Mouse (Mus musculus) spleen, adult 18-20 months (tissue): Measurements from ENCODE around the gene Atf6.

Experiments used
- DNase-seq, 2 experiments: peaks; one replicate each; pipeline ENCODE4 v3.0.0; 2022; ENCODE audit warnings: mixed read lengths in 2 of 2

The Atf6 gene

DNA sequence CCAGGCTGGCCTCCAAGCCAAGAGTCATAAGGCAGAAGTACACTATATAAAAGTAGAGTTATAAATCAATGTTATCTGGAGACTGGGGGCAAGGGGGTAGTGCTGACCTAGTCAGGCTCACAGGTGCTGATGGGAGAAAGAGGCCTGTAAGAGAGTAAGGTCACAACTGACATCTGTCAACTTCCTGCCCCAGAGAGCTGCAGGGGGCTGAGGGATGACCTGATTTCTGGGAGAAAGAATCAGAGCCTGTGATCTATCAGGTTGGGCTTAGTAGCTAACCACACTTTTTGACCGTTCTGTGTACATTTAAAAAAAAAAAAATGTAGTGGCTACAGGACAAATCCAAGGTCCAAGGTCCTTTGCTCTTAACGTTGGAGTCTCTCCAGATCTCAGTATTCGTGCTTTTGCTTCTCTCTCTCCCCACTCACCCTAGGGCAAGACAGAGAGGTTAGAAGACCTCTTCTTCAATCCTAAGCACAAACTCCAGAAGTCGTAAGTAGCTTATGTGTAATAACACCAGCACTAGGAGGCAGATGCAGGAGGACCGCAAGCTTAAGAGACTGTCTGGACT lies 15.4 kb upstream of the Atf6 start:
- DNase-seq: no peak

DNA sequence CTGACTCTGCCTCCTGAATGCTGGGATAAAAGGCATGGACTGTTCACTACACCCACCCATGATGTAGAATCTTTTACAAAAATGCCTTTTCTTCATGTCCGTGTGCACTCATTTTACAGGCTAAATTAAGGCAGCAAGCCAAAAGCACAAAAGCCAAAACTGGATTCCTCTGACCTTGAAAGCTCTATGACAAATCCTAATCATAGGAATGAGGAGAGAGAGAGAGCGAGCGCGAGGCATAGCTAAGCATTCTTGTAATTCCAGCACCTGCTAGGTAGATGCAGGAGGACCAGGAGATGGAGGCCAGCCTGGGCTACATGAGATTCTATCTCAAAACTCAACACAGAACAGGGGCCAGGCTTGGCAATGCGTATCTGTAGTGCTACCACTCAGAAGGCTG lies 9.3 kb upstream of the Atf6 start:
- DNase-seq: no peak

DNA sequence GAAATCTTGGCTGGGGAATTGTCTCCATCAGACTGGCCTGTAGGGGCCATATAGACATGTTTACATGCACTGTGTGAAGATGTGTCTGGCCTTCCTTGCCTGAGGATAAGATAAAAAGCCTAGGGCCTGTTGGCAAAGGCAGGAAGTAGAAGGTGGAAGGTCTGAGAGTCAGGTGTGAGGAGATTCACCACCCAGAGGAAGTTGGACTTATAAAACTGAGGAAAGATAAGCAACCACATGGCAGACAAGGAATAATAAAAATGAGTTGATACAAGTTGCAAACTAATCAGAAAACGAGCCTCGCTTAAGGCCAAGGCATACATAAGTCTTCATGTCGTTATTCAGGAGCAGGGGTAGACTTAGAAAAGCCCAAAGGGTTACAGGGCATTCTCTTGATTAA lies 8.1 kb upstream of the Atf6 start:
- no peak for DNase-seq

DNA sequence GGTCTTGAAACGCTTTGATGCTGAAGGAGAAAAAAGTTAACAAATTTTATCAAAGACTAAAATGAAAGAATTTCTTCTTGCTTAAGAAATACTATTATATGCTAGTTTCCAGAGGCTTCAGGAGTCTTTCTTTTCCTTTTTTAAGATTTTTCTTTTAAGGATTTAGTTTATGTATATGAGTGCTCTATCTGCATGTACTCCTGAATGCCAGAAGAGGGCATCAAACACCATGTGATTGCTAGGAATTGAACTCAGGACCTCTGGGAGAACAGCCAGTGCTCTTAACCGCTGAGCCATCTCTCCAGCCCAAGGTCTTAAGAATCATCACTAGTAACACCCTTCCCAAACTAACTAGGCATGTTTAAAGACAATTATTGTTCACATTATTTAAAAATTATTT lies 4.4 kb upstream of the Atf6 start:
- no peak for DNase-seq

DNA sequence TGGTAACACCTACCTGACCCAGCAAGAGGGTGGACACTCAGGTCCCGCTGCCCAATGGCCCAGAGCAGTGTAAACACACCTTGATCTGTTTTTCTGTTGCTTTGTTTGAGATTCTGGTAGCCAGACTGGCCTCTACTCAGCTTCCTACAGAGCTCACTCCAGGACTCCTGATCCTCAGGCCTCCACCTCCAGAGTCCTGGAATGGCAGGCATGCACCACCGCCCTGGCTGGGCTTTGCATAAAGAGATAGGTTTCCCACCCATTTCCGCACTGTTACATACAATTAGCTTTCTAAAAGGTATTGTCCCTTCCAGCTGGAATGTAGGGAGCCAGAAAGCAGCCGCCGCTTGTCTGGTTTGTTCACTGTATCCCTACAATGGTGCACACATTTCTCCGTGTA lies 3.8 kb upstream of the Atf6 start:
- DNase-seq: no peak

DNA sequence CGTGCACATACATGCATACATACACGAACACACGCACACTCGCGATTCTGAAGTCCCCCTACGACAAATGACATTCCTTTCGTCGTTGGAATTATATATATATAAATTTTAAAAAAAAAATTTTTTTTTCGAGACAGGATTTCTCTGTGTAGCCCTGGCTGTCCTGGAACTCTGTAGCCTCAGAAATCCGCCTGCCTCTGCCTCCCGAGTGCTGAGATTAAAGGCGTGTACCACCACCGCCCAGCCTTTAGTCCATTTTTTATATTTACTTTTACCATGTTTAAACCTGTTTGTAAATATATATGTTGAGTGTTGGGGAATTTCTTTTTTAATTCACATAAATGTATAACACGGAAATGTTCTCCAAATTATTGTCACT lies 1.3 kb upstream of the Atf6 start:
- no peak for DNase-seq

DNA sequence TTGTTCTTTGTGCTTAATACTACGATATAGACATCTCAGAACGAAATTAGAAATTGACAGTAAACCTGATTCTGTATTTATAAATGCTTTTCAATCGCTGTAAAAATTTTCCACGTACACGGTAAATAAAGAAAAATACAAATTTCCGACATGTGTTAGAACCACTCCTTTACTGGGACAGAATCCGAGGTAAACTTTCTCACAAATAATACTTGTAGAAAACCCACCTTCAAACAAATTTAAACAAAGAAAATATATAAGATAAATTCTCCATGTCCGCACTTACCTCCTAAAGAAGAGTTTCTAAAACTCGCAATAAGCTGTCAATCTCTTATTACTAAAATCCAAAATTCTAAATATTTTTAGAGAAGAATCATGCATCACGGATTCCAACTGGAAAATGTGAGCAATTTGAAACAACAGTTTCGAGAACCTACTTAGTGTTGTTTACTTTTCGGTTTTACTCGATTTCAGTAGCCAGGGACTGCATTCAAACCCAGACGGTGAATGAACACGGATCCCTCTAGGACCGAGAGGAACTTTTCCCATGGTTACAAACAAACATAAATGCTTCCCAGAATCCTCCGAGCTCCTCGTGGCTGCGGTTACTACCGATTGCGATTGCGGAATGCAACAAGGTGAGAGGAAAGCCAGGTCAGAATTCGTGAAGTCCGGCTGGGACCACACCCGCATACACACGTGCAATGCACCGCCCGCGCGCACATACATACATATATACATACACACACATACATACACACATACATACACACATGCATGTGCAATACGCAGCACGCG lies 735 bp upstream of the Atf6 start:
- DNase-seq: peak in 1 of 2 experiments; percentile 34

DNA sequence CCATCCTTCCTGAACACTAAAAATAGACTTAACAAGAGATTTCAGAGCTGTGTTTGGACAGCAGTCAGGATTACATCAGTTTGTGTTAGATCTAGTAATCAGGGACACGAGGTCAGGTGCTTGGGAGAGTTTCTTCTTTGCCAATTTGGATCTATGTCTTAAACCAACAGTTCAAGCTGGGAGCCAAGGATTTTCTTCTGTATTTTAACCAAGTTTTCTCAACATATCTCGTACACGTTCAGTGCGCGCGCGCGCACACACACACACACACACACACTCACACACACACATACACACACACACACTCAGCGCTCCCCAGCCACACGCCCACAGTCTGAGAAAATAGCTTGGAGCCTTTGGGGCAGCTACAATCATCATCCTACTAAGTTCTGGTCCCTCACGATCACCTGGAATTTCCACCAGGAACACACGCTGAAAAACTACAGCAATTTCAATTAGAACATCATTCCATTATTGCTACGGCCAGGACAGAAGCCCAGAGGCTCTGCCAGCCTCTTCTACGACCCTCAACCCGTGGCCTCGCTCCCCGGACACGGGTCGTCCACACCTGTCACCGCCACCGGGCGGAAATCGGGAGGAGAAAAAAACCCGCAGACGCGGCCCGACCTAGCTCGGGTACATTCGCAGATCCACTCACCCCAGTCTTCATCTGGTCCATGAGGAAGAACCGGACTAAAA lies 430 bp downstream of the Atf6 start:
- no peak for DNase-seq

DNA sequence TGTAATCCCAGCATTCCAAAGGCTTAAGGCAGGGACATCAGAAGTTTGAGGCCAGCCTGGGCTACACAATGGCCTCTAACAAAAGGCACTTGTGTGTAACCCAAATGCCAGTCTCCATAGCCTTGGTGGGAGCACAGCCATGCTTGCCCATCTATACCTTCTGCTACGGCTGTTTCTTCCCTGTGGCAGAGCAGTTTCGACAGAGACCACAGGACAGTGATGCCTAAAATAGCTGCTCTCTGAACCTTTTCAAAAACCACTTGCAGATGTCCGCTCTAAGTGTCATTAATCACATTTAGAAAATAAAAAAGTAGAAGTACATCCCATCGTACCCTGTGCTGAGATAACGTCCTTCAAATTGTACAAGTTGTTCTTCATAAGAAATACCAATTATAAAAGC lies 2.2 kb downstream of the Atf6 start:
- no peak for DNase-seq

DNA sequence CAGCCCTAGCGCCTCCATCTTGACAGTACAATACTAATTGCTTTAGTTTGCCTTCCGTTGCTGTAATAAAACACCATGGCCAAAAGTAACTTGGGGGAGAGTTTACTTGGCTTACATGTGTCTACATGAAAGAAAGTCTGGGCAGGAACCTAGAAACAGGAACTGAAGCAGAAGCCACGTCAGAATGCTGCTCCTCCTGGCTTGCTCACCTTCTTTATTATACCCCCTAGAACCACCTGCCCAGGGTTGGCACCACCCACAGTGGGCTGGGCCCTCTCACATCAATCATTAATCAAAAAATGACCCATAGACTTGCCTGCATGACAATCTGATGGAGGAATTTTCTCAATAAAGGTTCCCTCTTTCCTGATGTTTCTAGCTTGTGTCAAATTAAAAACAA lies 2.8 kb downstream of the Atf6 start:
- no peak for DNase-seq

DNA sequence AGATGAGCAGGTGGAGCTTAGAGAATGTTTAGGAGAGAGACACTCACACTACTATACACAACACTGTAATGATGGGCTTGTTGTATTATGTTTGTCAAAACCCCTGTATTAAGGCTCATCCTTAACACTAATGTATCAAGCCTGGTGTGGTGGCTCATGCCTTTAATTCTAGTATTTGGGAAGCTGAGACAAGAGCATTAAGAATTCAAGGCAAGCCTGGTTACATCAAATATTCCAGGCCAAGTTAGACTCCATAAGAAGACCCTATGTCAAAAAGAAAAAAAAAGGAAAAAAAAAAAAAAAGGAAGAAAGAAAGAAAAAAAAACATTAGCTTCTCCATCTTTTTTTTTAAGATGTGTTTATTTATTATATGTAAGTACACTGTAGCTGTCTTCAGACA lies 3.3 kb downstream of the Atf6 start:
- no peak for DNase-seq

DNA sequence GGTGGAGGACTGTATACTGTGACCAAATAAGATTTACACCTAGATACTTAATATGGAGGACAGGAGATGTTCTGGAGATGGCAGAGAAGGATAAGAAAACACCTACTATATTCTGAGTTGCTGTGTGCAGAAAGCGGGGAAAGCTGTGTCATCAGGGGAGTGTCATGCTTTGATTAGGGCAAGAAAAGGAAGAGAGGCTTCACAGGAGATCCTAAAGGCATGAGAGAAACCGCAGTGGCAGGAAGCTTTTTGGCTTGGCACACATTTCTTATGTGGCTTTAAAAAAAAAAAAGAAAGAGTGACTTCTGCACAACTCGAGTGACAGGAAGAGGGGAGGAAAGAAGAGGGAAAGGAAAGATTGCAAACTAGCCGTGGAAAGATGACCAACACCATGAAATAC lies 4.5 kb downstream of the Atf6 start:
- DNase-seq: no peak

DNA sequence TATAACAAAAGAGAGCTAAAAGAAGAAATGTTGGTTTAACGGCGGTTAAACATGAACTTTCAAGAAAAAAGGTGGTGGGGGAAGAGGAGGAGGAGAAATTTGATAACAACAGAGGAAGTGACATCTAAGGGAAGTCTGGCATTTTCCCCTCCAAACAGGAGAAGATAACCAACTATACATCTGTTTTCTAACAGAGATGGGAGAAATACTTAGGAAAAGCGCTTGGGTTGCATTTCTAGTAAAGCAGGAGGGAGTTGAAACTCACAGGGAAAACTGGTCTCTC lies 5.2 kb downstream of the Atf6 start:
- no peak for DNase-seq

DNA sequence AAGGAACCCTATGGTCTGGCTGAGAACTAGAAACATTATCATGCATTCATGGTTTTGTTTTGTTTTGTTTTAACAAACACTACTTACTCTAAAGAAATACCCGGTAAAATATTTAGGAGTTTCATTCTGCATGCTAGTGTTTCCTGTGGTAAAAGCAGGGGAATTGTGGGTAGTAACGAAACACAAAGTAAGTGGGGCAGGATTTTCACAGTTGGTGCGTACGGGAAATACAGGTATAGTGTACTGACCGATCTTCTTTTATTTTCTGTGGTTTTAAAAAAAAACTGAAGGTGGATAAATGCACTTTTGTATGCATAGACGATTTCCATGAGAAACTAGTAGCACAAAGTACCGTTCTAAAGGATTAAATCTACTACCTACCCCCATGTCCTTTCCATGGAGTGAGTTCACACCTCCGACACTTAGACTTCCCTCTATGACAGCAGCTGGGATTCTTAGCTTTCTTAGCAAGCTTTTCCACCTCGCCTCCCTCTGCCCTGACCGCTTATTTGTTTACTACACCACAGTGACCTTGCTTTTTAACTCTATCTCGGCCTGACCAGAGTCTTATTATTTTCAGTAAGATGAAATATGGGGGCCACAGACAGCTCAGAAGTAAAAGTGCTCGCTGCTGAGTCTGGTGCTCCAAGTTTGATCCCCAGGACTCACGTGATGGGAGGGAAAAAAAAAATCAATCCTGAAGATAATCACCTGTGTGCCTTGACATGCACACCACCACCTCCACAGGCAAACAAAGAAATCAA lies 5.7 kb downstream of the Atf6 start:
- no peak for DNase-seq

DNA sequence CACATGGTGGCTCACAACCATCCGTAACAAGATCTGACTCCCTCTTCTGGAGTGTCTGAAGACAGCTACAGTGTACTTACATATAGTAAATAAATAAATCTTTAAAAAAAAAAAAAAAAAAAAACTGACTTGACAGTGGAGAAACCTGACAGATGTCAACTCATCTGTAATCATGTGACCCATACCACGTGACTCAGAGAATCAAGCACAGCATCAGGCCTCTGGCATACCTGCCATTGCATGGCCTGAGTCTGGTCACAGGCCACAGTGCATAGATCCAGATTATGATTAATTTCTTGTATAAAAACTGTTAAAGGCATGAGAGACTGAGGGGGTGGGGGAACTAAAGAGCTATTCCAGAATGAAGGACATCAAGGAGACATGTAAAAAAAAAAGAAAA lies 8.7 kb downstream of the Atf6 start:
- DNase-seq: no peak

DNA sequence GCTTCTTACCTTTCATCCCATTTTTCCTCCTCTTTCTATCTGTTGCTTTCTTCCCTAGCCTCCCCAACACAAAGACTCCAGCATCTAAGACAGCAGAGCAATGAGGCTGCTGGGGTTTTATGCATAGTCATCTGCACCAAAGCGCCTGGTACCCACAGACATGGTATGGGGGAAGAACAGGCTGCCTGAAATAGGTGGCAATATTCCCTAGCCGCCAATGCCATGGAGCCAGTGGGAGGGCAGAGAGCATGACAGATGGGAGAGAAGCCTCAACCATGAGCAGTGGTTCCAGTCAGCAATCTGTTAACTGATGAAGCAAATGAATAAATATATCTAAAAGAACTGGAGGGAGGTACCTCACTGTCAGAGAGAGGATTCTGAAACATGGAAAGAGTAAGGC lies 10.2 kb downstream of the Atf6 start:
- no peak for DNase-seq

DNA sequence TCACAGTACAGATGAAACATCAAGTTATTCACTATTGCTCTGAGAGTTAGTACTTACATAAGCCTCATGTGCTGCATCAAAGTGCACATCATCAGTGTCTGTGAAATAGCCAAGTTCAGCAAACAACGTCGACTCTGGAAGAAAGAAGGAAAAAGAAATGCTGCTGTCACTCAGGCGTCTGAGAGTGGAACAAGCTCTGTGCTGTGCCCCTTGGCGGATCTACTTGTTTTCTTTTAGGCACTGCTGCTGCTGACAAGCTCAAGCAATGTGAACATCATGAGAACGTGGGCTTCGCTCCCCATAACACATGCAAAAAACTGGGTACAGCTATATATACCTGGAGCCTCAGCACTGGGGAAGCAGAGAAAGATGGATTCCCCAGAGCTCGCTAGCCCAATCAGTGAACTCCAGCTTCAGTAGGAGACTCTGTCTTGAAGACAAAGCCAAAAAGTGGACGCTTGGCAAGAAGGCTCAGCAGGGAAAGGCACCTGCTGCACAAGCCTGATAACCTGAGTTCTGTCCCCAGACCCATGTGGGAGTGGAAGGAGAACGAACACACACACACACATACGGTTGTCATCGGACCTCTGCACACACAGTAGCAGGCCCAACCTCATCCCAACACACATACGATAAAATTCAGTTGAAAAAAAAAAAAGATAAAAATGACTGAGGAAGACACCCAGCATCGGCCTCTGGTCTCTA lies 12.4 kb downstream of the Atf6 start:
- no peak for DNase-seq

DNA sequence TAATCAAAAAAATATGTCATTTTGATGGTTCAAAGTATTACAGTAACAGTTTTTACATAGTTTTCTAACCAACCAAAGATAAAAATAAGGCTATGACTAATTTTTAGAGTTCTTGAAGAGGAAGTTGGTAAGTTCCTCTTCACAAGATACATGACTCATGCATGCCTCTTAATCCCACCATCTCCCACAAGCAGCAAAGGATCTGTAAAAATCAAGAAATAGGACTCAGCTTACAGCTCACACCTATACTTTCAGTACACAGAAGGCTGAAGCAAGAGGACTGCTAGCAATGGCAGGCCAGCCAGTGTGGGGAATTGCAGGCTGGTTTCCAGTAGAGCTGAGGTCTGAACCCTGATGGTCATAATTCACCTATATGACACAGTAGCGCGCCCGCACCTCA lies 14.0 kb downstream of the Atf6 start:
- DNase-seq: peak in 1 of 2 experiments; percentile 29

DNA sequence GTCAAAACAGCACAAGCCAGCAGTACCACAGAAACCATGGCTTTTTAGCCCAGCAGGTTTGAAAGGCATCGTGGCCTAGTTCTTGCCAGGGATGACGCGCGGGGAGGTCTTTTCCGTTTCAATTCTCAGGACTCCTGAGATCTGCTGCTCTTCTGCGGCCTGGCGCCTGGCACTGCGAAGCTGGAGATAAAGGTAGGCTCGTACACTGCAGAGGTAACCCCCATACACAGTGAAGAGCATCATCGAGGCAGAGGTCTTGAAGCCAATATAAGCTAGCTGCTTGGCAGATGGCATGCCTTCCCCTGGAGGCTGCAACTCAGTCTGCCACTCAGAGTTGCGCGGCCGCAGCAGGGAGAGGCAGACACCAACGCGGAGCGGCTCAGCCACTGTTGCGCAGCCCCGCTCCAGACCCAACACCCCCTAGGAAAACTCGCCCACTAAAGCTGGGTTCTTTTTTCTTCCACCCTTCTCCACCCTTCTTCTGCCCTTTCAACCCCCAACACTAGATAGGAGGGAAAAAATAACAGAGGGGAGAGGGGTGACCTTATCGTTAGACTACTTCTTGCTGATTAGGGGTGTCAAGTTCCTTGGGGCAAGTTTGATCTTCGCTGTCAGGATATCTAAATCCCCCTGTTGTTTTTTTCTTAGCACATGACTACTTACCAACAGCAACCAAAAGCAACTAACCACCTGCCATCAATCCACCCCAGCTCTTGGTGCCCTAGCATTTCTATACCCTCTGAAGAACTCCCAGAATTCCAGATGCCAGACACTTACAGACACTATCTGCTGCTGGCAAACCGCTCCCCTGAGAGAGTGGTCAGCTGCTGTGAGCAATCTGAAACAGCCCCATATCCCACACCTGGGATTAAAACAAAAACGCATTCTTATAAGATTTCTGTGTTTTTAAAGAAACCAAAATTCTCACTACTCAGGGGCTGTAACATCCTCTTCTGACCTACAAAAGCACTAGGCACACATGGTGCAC lies 16.6 kb downstream of the Atf6 start:
- DNase-seq: no peak

DNA sequence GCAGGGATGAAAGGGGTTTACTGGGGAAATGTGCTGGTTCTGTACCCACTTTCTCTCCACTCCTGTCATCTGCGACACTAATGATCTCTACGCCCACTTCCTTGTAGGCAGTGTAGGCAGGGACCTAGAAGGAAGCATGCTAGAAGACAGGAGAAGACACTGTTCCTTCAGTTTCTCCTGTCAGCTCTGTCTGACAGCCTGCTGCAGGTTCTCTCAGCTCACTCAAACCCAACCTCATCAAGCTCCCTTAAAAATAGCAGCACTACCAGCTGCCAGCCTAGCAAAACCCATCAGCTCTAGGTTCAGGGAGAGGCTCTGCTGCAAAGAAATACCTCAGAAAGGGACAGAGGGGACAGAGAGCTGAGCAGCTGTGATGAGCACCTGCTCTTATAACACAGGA lies 17.6 kb downstream of the Atf6 start:
- DNase-seq: no peak

DNA sequence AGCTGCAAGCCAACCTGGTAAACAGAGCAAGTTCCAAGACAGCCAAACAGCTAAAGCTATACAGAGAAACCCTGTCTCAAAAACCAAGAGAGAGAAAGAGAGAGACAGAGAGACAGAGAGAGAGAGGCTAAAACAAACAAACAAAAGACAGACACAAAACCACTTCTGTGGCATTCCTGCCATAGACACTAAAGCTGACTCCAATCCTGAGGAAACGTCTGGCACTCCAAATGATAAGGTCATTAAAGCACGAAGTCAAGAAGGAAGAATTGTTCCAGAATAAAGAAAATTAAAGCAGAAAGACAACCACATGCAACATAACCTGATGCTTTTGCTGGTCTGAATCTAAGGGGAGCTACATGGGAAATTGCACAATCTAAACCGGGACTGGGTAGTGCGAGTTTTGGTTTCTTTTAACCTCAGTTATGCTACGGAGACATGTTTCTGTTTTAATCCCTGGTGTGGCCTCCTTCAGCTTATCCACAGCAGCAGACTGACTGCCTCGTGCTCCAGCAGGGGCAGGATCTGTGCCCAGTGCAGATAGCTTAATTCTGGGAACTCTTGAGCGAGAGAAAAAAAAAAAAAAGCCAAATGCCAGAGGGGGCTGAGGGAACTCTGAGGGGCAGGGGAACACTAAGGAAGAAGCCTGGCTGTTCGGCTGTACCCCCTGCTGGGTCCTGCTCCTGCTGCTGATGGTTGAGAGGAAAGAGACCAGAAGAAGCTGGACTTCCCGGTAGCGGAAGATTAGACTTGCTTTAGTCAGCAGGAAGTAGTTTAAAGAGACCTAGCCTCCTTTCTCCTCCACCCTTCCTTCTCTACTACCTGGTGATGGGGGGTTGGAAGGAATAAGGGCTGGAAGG lies 21.9 kb downstream of the Atf6 start:
- DNase-seq: no peak
